Mouse (Mus musculus): ENCODE results near the gene Bcor.

Bcor gene

GRCm38 (mm10) chrX:12003947-12004346 lies 156.2 kb downstream of the Bcor start:
- DNase-seq (ENCODE audit: low spot score) = no peak

DNA sequence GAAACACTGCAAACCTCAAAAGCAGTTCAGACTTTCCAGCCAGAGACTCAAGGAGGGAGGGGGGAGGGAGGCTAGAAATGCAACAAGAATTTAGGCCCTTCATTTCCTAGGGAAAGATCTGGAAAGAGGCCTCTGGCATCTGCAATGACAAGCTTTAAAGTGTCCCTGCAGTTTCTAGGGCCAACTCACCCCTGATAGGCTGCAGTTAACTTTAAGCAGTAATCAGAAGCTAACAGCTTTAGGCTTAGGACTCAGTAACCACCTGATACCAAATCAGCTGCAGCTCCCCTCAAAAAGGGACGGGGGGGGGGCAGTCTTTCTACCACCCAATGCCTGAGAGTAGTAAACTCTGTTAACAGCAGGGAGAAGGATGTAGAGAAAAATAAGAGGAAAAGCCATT lies 156.6 kb downstream of the Bcor start:
- DNase-seq (ENCODE audit: low spot score) = no peak

DNA sequence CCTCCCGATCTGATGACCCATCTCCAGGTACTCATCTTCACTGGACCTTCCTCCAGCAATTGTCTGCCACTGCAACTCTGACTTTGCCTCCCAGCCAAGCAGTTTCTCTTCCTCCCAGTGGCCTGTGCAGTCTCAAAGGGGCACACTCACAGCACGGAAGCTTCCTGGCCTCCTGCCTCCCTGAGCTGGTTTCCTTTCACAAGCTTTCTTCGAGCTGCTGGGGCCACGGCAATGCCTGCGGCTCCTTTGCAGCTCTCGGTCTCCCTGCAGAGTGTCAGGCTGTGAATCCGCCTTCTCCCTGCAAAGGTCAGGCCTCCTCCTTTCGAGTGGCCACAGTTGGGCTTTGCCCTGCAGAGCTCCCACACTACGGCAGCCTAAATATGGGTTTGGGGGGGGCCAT lies 157.0 kb downstream of the Bcor start:
- DNase-seq (ENCODE audit: low spot score) = no peak

DNA sequence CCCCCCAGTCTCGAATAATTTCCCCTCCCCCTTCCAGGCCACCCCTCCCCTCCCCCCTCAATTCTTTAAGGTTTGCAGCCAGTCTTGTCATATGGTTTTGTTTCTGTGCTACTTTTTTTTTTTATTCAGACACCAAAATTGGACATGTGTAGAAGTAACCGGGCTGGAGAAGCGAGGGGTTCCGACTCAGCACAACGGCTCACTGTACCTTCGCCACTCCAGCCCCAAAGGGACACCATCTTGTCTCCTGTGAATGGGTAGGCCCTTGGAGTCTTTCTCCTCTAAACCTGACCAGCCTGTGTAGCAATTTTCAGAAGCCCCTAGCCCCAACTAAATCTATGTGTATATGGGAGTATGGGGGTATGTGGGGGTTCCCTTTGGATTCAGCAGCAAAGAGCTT lies 157.6 kb downstream of the Bcor start:
- DNase-seq (ENCODE audit: low spot score) = no peak

DNA sequence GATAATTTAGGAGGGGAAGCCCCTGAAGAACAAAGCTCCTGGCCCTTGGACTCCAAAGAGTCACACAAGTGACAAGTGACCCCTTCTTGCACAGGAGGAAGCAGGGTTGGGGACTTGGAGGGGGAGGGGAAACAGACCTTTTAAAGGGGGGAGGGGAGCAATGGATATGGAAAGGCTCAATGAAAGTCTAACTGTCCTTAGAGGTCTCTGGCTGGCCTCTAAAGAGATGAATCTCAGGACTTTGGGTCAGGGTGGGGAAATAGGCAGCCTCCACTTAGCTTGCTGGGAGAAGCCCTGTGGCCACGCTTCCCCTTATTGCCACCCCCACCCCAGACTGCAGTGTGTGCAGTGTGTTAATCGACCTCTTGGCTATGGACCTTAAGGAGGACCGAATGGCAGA lies 158.2 kb downstream of the Bcor start:
- DNase-seq (ENCODE audit: low spot score) = no peak

GRCm38 (mm10) chrX:12001336-12001735 lies 158.8 kb downstream of the Bcor start:
- no peak for DNase-seq (ENCODE audit: low spot score)

DNA sequence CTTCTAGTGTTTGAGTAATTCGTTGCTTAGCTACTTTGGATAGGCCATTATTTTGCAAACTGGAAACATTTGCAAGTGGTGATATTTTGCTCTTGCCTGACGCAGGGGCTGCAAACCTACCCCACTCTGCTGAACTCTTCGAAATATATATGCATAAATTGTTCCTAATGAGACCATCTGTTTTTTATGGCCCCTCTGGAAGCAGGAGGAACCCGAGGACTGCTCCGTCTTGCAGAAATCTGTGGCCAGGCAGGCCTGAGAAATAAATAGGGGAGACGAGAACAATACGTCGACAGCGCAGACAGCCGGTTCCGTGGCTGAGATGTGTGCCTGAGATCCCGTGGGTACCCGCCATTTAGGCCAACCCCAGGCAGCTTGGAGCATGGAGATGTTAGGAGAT lies 159.5 kb downstream of the Bcor start:
- DNase-seq (ENCODE audit: low spot score) = no peak

GRCm38 (mm10) chrX:11999951-12000350 lies 160.2 kb downstream of the Bcor start:
- DNase-seq (ENCODE audit: low spot score) = peak; percentile 71

DNA sequence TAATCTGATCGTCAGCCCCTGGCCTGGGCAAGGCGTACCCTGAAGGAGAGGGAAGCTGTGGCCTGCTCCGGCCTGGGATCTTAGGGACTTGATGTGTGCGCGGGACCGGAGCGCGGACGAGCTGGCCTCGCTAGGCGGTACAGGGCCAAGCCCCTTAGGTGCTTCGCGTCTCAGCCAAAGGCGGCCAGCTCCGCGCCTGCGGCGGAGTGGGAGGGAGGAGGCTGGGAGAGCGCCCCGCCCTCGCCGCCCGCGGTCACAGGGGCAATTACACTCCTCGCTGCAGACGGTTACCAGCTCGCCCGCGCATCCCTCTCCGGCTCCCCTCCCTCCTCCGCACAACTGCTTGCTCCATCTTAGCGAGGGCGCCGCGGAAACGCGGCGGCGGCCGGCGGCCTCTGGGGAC lies 161.2 kb downstream of the Bcor start:
- DNase-seq (ENCODE audit: low spot score) = peak; percentile 90

GRCm38 (mm10) chrX:11996891-11997290 lies 163.3 kb downstream of the Bcor start:
- DNase-seq (ENCODE audit: low spot score) = no peak

- no peak for DNase-seq (ENCODE audit: low spot score)
Measured at GRCm38 (mm10) chrX:11996489-11996888, 163.7 kb downstream of the Bcor start.

DNA sequence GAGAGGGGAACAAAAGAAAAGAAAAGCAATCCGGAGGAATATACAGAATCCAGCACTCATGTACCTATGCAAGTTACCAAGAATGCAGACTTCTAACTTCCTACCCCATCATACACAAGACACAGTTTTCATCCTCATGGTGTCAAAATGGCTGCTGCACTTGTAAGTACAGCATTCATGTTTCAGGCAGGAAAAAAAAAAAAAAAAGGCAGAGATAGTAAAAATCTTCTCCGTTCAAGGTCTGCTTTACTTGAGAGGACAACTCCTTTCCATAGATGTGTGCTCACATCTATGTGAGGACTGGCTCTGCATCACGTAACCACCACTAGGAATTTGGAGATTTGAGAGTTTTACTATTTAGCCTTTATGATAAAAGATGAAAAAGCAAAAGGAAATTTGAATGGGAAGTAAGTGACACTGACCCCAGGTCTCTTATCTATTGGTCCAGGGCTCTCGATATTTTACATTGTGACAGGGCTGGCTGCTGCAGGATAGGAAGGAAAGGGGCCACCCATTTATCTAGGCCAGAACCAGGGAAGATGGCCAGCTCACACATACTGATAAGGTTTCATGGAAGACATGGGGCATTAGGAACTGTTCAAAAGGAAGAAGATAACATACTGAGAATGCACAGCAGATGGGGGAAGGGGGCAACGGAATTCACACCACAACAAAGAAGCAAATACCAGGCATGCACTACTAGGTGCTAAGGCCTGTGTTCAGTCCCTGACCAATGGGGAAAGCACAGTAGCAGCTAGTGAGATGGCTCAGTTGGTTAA lies 166.3 kb downstream of the Bcor start:
- DNase-seq (ENCODE audit: low spot score) = no peak

DNA sequence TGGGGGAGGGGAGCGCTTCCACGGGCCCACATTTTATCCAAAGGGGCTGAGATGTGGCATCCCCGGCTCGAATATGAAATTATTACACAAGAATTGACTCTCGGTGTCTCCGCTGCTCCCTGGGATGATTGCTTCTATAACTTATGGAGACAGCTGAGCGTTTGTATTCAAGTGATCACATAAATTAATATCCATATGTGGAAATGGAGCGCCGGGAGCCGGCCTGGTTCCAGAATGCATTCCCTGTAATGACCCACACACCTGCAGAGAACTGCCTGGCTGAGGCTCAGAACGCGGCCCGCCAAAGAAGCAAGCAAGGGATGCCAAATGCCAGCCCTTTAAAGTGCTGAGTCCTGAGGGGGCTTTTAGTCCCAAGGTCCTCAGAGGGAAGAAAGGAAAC lies 170.7 kb downstream of the Bcor start:
- DNase-seq (ENCODE audit: low spot score) = no peak

GRCm38 (mm10) chrX:11988191-11988896 lies 171.8 kb downstream of the Bcor start:
- no peak for DNase-seq (ENCODE audit: low spot score)

GRCm38 (mm10) chrX:11987602-11988001 lies 172.6 kb downstream of the Bcor start:
- no peak for DNase-seq (ENCODE audit: low spot score)
